In genomic region chr4:58728641-58729040, GRCm38 (mm10) we compare ENCODE assay signal across 22 mouse cellular contexts. TPM values are rescaled to one million over a fixed set of nuclear protein-coding genes. Genes with fewer than 3 reads are reported as not detected.
"Had no signal": no experiment of that assay in that cellular context is flagged by ENCODE, and none has a peak within 500 bp of the region (broad histone marks: within the 10 kb centered on the region; RNA-seq: fewer than 3 reads in every experiment).

No protein-coding gene starts in this region.

- DNase-seq: kidney, adult 2 months; kidney, postnatal 14 days; kidney, postnatal 4 days; liver, embryonic 13.5 days; lung, adult 2 months; lung, postnatal 14 days; lung, postnatal 4 days; midbrain, embryonic 14.5 days; retina, postnatal 1 day; right cerebral cortex, postnatal 25 days; spleen, adult 18-20 months; thymus, adult 18-20 months; thymus, postnatal 36 days had no signal

- H3K27me3 ChIP-seq: kidney, embryonic 15.5 days; liver, embryonic 13.5 days; neural tube, embryonic 12.5 days had no signal

- H3K36me3 ChIP-seq: kidney, embryonic 15.5 days; liver, embryonic 13.5 days; neural tube, embryonic 12.5 days had no signal

- H3K4me3 ChIP-seq: kidney, embryonic 15.5 days; liver, embryonic 13.5 days; neural tube, embryonic 12.5 days had no signal

- H3K9ac ChIP-seq: kidney, embryonic 15.5 days; liver, embryonic 13.5 days; neural tube, embryonic 12.5 days had no signal

- H3K27ac ChIP-seq: kidney, embryonic 15.5 days; liver, embryonic 13.5 days; neural tube, embryonic 12.5 days had no signal

- H3K4me2 ChIP-seq: kidney, embryonic 15.5 days; liver, embryonic 13.5 days; midbrain, embryonic 11.5 days; neural tube, embryonic 12.5 days had no signal

- H3K9me3 ChIP-seq: kidney, embryonic 15.5 days; liver, embryonic 13.5 days; neural tube, embryonic 12.5 days had no signal

- H3K4me1 ChIP-seq: kidney, embryonic 15.5 days; liver, embryonic 13.5 days; neural tube, embryonic 12.5 days had no signal

RNA-seq across cellular contexts. Expression of gene Olfr267, which starts 58.9 kb away (rescaled TPM):
- total RNA-seq: liver, adult 2 months; midbrain, postnatal 0 days had no signal
- polyA plus RNA-seq: kidney, adult 2 months; kidney, embryonic 15.5 days; limb, embryonic 11.5 days; liver, adult 2 months; liver, embryonic 13.5 days; liver, embryonic 16.5 days; lung, adult 2 months; lung, embryonic 16.5 days; midbrain, embryonic 11.5 days; midbrain, embryonic 14.5 days; midbrain, postnatal 0 days; neural tube, embryonic 12.5 days; stomach, embryonic 16.5 days had no signal
